Mouse (Mus musculus) layer of hippocampus, postnatal 25 days (tissue): Measurements from ENCODE around the gene Pde11a. TPM values are rescaled to one million over a fixed set of nuclear protein-coding genes. Genes with fewer than 3 reads are reported as not detected.
"Not testable (repeated sequence)": the region's sequence is repeated elsewhere in the genome, so short reads cannot be mapped to it uniquely, and the experiment has no call there.

Experiments
- DNase-seq, 2 experiments: peaks; one replicate each; pipeline ENCODE4 v3.0.0; 2022; ENCODE audit warnings: mixed read lengths in 2 of 2, low spot score in 1 of 2; ENCODE audit errors: extremely low spot score in 1 of 2
- total RNA-seq, 2 experiments: library from RNA; stranded (reverse); gene quantifications; 2 replicates each; pipeline ENCODE4 v1.2.3; 2021

The Pde11a gene
- total RNA-seq, 2 experiments from 2014 or later = 12.5 to 16.7 TPM

DNA sequence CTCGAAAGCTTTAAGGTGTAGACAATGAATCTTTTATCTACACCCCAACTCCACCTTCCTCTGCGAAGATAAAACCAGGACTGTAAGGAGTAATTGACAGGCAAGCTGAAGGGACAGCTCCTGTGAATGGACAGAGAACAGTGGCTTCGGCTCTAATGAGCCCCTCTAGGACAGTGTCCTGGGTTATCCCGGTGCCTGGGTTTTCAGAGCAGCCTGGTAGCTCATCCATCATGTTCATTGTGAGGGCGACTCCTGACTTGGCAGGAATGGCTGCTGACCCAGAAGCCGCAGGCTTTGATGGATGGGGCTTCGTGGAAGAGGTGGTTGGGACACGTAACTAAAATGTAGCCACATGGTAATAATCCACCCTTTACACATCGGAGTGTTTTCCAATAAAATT lies 335.7 kb downstream of the Pde11a start:
- no peak for DNase-seq

- peak; percentile 64 to 87 for DNase-seq
Observed at GRCm38 (mm10) chr2:76001392-76001791, 337.2 kb downstream of the Pde11a start.

DNA sequence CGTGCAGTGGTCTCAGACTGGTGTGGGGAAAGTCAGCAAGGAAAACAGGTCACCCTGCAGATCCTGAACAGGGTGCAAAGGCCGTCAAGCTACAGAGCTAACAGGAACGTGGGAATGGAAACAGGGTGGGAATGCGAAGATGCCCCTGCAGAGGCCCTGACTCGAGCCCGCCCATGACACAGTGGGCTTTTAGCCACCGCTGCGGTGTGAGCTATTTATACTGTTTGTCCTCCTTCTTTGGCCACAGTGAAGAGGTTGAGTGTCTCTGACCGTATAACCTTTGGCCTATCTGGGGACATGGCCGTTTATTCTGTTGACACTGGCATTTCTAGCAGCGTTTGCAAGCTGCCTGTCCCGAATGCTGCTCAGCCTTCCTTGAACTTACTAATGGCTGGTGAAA lies 338.9 kb downstream of the Pde11a start:
- DNase-seq = no peak

DNA sequence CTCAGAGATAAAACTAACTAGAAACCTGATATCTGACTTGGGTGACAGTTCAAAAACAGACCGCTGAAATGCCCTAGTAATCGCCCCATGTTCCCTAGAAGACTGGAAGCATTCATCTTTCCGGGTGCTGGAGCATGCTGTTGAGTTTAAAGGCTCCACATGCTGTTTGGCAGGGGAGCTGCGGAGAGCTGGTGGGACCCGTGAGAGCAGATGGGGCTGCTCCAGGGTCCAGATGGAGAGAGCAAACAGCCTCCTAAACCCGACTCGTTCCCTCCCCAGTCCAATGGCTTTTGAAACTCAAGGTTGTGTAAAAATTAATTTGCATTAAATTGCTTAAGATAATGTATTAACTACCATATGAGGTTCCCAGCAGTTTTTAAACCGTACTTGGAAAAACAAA lies 339.9 kb downstream of the Pde11a start:
- peak in 1 of 2 experiments; percentile 33 for DNase-seq

DNA sequence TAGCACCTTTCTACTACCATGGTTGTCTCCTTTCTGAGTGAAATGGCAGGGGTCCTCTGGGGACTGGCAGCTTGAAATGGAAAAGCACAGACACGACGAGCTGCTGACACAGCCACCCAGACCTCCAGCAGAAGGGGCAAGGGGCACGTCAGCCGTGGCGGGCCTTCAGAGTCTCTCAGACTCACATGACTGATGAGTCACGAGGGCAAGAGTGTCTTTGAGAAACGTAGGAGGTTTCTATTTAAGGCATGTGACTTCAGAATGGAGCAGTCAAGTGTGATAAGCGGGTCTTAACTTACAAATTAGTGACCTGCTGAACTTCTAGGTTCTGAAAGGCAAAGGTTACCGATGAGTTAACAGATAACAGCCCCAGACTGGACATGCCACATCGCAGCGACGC lies 340.8 kb downstream of the Pde11a start:
- no peak for DNase-seq

DNA sequence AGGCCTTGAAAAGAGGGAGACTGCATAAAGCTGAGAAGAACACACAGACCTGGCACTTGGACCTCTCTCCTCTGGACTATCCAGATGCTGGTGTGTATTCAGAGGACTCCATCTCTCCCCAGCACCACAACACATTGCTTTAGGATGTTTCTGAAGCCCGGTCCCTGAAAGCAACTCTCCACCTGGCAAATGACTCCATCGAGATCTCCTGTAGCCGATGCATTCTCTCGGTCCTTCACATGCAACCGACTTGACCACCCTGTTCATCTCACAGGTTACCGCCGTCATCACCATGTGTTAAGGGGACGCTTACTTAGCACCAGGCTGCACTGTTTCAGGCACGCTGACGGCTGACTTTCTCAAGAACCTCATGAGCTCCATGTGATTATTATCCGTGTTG lies 343.7 kb downstream of the Pde11a start:
- no peak for DNase-seq

DNA sequence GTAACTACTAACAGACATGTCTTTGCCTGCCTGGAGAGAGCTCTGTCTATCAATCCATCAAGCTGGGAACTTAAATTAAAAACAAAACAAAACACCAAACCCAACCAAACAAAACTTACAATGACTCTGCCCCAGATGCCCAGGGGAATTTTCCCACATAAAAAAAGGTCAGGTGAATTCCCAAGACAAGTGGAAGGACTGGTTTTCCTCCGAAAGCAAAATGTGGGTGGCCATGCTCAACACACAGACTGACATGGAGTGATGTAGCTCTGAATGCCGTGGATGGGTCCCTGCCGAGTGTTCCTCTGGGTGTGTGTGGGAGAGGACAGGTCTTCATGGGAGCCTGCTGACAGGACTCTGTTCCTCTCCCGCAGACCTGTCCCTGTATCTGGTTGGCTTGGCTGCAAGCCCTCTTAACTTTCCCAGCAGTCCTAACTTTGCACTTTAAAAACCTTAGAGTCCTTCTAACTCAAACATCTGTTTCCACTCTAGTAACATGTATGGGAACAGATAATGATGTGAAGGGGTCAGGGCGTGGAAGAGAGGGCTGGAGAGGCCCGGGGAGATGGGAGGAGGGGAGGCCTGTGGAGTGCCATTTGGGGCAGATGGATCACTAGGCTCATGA lies 346.9 kb downstream of the Pde11a start:
- no peak for DNase-seq

GRCm38 (mm10) chr2:75990885-75991539 lies 347.6 kb downstream of the Pde11a start:
- peak in 1 of 2 experiments; percentile 63 for DNase-seq

DNA sequence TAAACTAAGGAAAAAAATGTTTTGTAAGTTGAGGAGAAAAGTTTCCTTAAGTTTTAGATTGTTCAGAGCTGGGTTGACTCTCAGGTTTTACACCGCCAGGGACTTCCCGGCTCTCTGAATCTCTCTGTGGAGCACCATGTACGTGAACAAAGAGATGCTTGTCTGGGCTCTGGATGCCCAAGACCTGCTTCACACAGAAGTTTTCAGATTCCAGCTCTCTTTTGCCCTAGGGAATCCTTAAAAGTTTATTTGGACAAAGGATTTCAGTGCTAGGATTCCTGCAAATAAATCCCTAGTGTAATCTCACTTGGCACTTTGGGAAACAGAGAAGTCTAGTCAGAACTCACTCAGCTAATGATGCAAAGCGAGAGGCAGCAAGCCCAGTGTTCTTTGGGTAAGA lies 348.9 kb downstream of the Pde11a start:
- DNase-seq = no peak

- no peak for DNase-seq
Observed at GRCm38 (mm10) chr2:75988779-75989363, 349.7 kb downstream of the Pde11a start.

GRCm38 (mm10) chr2:75988378-75988777 lies 350.2 kb downstream of the Pde11a start:
- no peak for DNase-seq

DNA sequence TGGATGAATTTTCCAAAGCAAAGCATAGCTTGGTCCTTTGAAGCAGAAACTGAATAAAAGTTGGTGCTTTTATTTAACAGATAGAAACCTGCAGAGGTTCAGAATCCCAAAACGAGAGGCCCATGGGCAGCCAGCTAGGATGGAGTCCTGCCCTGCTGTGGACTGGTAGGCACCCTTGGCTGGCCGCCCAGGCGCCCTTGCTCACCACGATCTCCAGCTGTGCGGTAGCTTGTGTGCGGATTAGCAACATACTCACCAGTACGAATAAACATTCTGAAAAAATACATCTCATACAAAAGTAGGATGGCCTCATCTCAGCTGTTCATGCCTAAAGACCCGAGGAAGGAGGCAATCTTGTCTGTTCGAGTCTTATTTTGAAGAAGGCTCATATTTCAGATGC lies 350.8 kb downstream of the Pde11a start:
- DNase-seq = no peak

GRCm38 (mm10) chr2:75985124-75985523 lies 353.4 kb downstream of the Pde11a start:
- DNase-seq = peak in 1 of 2 experiments; percentile 35

DNA sequence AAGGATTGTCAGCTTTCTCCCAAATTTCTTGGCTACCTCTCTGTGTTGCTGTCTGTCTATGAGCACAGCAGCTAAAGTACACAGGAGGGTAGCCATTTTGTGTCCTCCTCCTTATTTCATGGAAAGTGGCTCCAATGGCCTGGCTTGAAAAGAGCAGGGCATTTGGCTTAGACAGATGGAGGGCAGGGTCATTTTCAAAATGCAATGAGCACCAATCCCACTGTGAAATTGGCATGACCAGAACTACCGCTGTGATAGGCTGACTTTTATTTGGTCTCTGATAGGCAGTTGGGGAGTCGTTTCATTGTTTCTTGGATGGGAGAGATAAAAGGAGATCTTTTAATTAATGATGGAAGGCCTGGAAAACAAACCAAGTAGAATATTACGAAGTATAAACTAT lies 354.7 kb downstream of the Pde11a start:
- no peak for DNase-seq

DNA sequence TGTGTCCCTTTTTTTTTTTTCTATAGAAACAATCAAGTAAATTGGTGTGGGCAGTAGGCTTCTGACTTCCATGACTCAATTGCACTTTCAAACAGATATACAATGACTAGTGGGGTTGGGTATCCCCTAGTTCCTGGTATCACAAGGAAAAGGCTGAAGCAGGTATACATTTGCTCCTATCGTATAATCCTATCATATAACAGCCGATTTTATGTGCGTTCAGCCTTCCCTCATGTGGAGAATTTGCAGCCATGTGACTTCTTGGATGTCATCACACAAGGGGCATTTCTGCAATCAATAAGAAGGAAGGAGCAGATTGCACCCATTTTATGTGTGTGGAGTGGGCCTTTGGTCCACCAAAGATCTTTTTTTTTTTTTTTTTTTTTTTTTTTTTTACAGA lies 355.5 kb downstream of the Pde11a start:
- DNase-seq = no peak

GRCm38 (mm10) chr2:75982626-75983025 lies 355.9 kb downstream of the Pde11a start:
- DNase-seq = no peak

DNA sequence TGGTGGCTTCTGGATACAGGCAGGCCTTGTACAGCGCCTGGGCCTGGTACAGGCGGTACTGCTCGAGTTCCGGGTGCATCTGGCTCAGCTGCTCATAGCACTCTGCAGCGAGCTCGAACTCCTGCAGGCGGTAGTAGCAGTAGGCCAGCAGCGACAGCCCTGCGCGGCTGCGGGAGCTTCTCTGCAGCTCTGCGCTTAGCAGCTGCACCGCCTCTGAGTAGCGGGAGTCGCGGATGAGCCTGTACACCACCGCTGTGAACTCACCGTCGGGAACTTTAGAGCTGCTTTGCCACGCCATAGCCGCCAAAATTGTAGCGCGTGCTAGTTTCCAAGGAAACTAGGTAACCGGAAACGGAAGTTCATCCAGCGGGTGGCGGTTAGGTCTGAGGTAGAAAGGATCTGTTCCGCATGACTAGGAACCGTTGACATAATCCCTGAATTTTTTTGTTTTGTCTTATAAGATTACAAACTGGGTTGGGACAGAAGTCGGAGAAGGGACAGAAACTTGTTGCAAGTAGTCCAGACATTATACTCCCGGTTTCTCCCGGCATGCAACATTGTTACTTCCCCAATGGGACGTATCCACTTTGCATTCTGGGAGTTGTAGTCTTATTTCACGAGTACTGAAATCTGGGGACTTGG lies 357.0 kb downstream of the Pde11a start, which contains the start of gene Ttc30a1:
TSS of gene Ttc30a1 (minus strand) at position 528 of the 642 bp plus-strand sequence.
- DNase-seq = peak; percentile 48 to 58

DNA sequence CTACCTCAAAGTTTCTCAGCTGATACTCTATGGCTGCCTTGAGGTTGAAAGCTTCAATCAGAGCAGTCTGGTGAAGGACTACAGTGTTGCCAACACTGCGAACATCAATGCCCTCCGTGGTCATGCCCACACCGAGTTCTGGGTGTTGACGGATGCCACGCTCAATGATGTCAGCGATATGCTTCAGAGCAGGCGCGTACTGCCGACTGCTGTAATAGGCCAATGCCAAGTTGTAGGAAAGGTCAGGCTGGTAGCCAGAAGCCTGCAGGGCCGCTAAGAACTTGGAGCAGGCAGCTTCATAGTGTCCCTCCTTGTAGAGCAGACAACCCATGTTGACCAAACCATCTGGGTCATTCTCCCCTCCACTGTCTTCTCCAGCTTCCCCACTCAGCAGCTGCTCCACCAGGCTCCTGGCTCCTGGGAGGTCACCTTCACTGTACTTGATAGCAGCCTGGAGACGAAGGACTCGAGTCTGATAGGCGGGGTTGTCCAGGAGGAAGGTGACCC lies 357.6 kb downstream of the Pde11a start:
- DNase-seq = not testable (repeated sequence)

GRCm38 (mm10) chr2:75977752-75978368 lies 360.7 kb downstream of the Pde11a start, which contains the start of gene Ttc30a2:
Gene Ttc30a2 (minus strand): TSS chr2:75978170.
- DNase-seq = not testable (repeated sequence)

DNA sequence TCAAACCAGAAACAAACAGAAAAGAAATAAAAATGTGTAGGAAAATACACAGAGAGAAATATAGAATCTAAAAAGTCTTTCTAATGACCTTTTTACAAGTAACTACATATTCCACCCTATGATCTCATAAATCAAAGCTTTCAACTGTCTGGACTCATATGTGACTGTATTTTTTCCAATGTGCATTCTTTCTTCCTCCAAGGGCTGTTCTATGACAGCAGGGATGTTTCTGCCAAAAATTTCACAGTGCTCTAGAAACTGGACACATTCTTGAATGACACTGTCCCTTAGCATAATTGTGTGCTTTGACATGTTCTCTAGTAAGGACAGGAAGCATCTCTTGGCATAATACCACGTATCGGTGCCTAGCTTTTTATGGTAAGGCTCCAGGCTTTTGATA lies 362.5 kb downstream of the Pde11a start:
- not testable (repeated sequence) for DNase-seq

GRCm38 (mm10) chr2:75974131-75974530 lies 364.4 kb downstream of the Pde11a start:
- no peak for DNase-seq
